Mouse (Mus musculus) urinary bladder, postnatal 14 days (tissue): ENCODE results near the gene Ciao2a.

Experiments used
- DNase-seq: peaks from one replicate; pipeline ENCODE4 v3.0.0; 2021; ENCODE audit warnings: low spot score

Ciao2a gene

GRCm38 (mm10) chr9:66162995-66163394 lies 36.6 kb downstream of the Ciao2a start:
- no peak for DNase-seq

- no peak for DNase-seq
Measured at GRCm38 (mm10) chr9:66167222-66167621, 40.8 kb downstream of the Ciao2a start.

DNA sequence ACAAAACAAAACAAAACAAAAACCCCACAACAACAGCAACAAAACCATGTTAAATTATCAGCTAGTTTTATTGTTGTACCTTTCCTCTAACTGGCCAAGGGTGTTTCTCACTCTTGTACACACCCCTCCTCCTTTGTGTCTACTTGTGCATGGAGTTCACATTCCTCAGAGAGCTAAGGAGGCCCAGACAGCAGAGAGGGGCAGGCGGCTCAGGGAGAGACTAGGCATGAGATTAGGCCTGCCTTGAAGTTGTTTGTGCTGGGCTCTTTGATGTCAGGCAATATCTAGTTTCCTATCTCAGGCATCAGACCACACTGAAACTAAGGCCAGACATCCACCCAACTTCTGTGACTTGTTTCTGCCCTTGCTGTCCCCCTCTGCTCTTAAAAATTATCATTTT lies 41.8 kb downstream of the Ciao2a start:
- no peak for DNase-seq

DNA sequence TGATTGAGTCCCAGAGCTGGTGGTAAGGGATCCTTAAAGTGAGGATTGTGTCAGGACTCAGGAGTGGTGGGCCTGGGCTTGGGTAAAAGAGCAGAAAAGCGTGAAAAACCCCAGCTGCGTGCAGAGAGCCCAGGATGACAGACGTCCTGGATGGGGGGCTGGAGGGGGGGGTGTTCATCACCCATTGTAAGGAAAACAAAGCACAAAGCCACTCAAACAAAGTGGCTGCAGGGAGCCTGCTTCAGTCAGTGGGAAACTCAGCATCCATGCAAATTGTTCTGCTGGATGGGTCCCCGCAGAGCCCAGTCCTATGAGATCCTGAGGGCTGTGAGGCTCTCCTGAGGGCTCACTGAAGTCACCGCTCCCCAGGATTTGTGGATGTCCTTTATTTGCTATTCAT lies 44.1 kb downstream of the Ciao2a start:
- DNase-seq: no peak

DNA sequence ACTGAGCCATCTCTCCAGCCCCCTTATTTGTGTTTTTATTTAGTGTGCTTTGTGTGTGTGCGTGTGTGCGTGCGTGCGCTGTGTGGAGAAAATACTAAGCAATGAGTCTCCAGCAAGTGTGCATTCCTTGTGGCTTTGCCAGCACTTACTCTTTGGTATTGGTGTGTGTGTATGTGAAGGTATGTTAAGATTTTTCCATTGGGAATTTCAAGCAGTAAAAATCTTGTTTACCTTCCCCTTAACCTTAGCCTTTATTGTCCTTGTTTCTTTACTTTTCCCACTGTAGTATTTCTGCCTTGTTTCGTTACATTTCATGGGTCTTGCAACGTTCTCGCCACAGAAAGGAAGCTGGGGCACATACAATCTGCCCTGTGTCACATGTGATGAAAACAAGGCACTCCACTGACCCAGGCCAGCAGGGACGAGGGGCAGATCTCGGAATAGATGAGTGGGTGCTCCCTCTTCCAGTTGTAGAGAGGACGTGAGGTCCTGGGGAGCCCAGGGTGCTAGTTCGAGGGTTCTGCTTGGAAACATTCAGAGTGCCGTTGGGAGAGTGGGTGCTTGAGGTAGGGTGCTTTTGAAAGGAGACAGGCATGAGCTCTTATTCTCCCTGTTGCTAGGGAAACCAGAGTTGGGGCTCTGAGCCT lies 45.0 kb downstream of the Ciao2a start:
- DNase-seq: no peak

- no peak for DNase-seq
Measured at GRCm38 (mm10) chr9:66173316-66173855, 47.0 kb downstream of the Ciao2a start.

DNA sequence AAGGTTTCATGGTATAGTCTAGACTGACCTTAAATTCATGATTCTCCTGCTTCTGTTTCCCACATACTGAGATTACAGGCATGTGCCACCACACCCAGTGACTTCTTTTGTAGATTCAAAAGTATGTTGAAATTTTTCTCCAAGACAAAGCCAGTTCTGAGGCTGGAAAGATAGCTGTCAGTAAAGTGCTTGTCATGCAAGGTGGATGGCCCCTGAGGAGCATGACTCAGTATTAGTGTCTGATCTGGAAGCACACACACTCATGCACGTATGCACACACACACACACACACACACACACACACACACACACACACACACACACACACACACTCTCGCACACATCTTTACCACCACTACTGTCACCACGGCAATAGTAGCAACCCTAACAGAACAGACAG lies 48.6 kb downstream of the Ciao2a start:
- no peak for DNase-seq

- DNase-seq: no peak
Measured at GRCm38 (mm10) chr9:66177975-66178374, 51.6 kb downstream of the Ciao2a start.

DNA sequence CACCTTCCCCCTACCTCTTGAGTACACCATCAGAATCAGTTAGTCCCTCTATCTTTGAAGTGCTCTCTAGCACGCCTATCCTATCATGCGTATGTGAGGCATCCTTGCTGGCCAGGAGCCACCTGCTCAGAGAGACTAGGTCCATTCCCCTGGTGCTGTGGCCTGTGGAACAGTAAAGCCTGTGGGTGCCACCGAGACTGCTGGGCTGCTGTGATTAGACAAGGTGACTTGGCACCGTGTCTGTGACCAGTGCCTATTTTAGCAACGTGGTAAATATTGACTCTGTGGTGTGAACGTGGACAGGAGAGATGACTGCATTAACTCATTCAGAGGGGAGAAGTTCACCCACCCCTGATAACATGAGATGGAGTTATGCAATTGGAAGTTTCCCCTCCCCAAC lies 53.4 kb downstream of the Ciao2a start:
- DNase-seq: no peak

DNA sequence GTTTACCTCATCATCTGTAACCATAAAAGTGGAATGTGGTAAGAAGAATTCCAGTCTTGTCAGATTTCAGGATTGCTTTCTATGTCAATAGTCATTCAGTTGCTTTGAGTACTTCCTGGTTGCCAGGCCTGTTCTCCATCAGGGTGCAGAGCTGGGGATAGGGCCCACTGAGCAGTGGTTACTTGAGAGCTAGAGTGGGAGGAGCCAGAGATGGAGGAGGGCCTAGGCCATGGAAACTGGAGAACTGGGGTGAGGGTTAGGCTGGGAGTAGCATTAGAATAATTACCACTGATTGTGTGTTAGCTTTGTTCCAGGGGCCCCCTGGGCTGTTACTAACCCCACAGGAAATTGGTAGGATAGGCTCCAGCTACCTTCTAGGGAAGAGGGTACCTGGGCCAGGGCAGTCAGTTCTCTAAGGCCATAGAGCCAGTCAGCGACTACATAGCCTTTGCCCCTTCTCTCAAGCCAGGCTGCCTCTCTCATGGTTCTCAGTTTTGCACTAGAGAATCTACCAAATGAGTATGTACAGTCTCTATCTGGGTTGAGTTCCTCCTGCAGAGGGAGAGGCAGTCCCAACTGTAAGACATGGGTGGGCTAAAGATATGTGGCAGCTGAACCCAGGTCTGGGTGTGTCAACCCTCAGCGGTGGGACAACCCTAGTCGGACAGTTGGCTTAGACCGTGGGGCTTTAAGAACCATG lies 54.9 kb downstream of the Ciao2a start:
- DNase-seq: no peak

DNA sequence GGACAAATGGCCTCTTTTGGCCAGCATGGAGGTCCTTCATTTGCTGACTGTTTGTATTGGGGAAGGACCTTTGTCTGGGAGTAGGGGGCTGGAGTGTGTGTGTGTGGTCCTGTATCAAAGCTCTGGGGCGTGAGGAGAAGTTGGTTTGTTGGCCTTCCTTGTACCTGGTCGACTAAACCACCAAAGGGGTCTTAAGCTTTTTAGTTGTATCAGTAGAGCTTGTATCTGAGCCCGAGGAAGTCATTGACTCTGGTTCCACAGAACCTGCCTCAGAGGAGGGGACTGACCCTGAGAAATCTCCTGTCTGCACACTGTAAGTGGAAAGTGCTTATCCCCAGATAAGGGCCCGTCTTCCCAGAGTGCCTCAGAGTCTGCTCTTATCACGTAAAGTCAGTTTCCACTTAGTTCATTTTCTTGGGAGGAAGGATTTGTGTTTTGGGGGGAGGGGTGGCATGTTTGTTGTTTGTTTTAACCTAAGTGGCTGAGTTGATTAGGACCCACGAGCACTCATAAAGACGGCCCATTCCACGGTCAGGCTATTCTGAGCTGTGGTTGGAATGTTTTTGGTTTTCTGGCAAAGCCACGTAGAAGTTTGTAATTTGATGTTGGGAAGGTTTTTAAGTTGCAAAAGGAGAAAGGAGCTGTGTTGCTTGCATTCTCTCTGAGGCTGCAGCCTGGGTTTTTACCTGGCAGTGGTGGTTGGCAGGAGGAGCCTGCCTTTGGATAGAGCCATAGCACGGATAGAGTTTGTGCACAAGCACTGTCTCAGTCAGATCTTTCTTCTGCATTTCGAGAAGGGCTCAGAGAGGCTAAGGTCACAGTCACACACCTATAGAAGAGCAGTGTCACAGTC lies 55.6 kb downstream of the Ciao2a start:
- DNase-seq: no peak

DNA sequence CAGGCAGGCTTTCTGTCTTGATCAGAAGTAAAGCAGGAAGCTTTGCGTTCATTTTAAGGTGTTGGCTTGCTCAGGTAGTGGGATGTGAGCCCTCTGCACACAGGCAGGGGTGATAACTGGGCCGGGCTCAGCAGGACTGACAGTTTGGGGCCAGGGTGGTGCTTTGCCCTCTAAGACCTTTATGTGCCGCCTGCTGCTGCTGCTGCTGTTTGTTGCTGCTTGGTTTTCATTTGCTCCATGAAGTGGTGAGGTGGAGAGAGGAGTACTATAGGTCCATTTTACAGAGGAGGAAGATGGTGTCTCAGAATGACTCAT lies 56.2 kb downstream of the Ciao2a start:
- DNase-seq: no peak

DNA sequence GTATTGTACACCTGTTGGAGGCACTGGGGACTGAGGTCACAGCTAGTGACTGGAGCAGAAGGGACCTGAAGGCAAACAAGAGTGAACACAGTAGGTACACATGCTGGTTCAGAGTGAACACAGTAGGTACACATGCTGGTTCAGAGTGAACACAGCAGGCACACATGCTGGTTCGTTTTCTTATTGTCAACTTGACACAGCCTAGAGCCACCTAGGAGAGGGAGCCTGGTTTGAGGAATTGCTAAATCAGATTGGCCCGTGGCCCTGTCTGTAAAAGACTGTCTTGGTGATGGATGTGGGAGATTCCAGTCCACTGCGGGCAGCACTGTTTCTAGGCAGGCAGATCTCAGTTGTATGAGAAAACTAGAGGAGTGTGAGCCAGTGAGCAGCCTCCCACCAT lies 56.6 kb downstream of the Ciao2a start:
- DNase-seq: no peak

- DNase-seq: no peak
Measured at GRCm38 (mm10) chr9:66184572-66184971, 58.2 kb downstream of the Ciao2a start.

GRCm38 (mm10) chr9:66186426-66186825 lies 60.0 kb downstream of the Ciao2a start:
- DNase-seq: no peak
